In the genomic region with DNA sequence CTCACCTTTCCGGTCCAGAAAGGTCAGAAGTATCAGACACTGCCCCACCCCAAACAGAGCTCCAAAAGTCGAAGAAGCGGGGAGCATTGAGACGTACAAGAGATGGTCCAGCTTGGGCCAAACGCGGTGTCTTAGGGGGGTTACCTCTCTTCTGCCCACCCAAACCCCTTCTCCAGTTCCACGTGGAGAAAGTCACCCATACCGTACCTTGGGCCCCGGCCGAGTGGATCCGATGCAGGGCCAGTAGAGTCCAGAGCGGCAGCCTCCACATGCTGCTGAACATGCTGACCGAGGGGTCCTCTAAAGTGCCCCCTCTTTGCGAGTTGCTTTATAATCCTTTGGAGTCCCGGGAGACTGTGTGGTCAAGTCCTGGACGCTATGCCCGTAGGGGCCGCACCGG, we compare ENCODE assay signal across 10 mouse cellular contexts. TPM values are rescaled to one million over a fixed set of nuclear protein-coding genes. Genes with fewer than 3 reads are reported as not detected.
DNase-seq lines count a peak whose midpoint lies in the region; ATAC-seq and TF ChIP-seq lines count a peak whose summit lies in the region.
"Had no signal": no experiment of that assay in that cellular context is flagged by ENCODE, and none has a peak within 500 bp of the region (broad histone marks: within the 10 kb centered on the region; RNA-seq: fewer than 3 reads in every experiment).

No protein-coding gene starts in this region.

- H3K4me1 ChIP-seq in lung, embryonic 16.5 days (replicated peaks; ENCODE audit: control insufficient read depth, insufficient read depth, low read length): peaks cover 41% of the 10 kb centered on the region
- peaks cover 17% of the 10 kb centered on the region for H3K4me1 ChIP-seq in forebrain, postnatal 0 days (ENCODE audit: insufficient read depth)
- H3K4me1 ChIP-seq in limb, embryonic 14.5 days (ENCODE audit: control insufficient read depth, insufficient read depth, low read length): peaks cover 45% of the 10 kb centered on the region
- no peaks in the 10 kb centered on the region; the same call in 1 of the 2 replicates for H3K4me1 ChIP-seq in small intestine, adult 2 months (ENCODE audit: control insufficient read depth, insufficient read depth, insufficient read length, low read length)

- DNase-seq in lung, adult 18-20 months: no peak
- no peak for DNase-seq in forebrain, postnatal 0 days
- no peak for DNase-seq in limb, embryonic 14.5 days (ENCODE audit: low spot score)
- no peak for DNase-seq in right cerebral cortex, postnatal 25 days
- DNase-seq in thymus, postnatal 0 days (ENCODE audit: low spot score): no peak
- DNase-seq in adrenal gland, postnatal 25 days: no peak

- H3K9me3 ChIP-seq in lung, embryonic 16.5 days (ENCODE audit: control insufficient read depth, low read length): no peaks in the 10 kb centered on the region
- H3K9me3 ChIP-seq in forebrain, postnatal 0 days (ENCODE audit: low read length): no peaks in the 10 kb centered on the region
- no peaks in the 10 kb centered on the region for H3K9me3 ChIP-seq in limb, embryonic 14.5 days (ENCODE audit: control insufficient read depth, low read length)

- no peak for TF ChIP-seq CTCF in forebrain, postnatal 0 days (IDR thresholded peaks at IDR 0.05; ENCODE audit: low read depth)
- no peak for TF ChIP-seq CTCF in small intestine, adult 2 months (IDR thresholded peaks at IDR 0.05; ENCODE audit: extremely low read depth, insufficient read length, insufficient replicate concordance, low read depth, low read length)

- under 1% methylated on average over 19 of the region's 19 CpGs for WGBS in lung, embryonic 16.5 days
- 4% methylated on average over 19 of the region's 19 CpGs for WGBS in forebrain, postnatal 0 days
- 2% methylated on average over 17 of the region's 19 CpGs for WGBS in limb, embryonic 14.5 days
- WGBS in small intestine, adult 2 months: 5% methylated on average over 19 of the region's 19 CpGs

- TF ChIP-seq POLR2A in limb, embryonic 14.5 days (IDR thresholded peaks at IDR 0.05; ENCODE audit: borderline replicate concordance, extremely low read depth, insufficient read depth, insufficient read length): no peak
- TF ChIP-seq POLR2A in small intestine, adult 2 months (IDR thresholded peaks at IDR 0.05; ENCODE audit: low read depth, low read length): no peak

- no peak for ATAC-seq in lung, embryonic 16.5 days (ENCODE audit: low read depth)
- no peak for ATAC-seq in forebrain, postnatal 0 days
- no peak for ATAC-seq in limb, embryonic 14.5 days (ENCODE audit: low FRiP score, low read depth)

- no peaks in the 10 kb centered on the region for H3K36me3 ChIP-seq in lung, embryonic 16.5 days (ENCODE audit: control insufficient read depth, insufficient read depth, low read length)
- no peaks in the 10 kb centered on the region for H3K36me3 ChIP-seq in forebrain, postnatal 0 days (ENCODE audit: insufficient read depth)
- H3K36me3 ChIP-seq in limb, embryonic 14.5 days (ENCODE audit: control insufficient read depth, insufficient read depth, low read length): no peaks in the 10 kb centered on the region
- H3K36me3 ChIP-seq in small intestine, adult 2 months (ENCODE audit: control insufficient read depth, insufficient read depth, low read length): no peaks in the 10 kb centered on the region

- peak overlapping the region; percentile 66 for H3K4me3 ChIP-seq in lung, embryonic 16.5 days (ENCODE audit: low read length)
- peak overlapping the region; percentile 59 for H3K4me3 ChIP-seq in forebrain, postnatal 0 days (ENCODE audit: low read depth, low read length)
- H3K4me3 ChIP-seq in limb, embryonic 14.5 days (replicated peaks; ENCODE audit: low read length): peak overlapping the region; percentile 73
- peak overlapping the region; percentile 62 for H3K4me3 ChIP-seq in small intestine, adult 2 months (ENCODE audit: low read depth, low read length)

- H3K27me3 ChIP-seq in lung, embryonic 16.5 days (ENCODE audit: control insufficient read depth, insufficient read depth, low read depth, low read length): peaks cover 46% of the 10 kb centered on the region
- H3K27me3 ChIP-seq in forebrain, postnatal 0 days (ENCODE audit: insufficient read depth, low read length): no peaks in the 10 kb centered on the region
- H3K27me3 ChIP-seq in limb, embryonic 14.5 days (ENCODE audit: control insufficient read depth, insufficient read depth, low read length): peaks cover 19% of the 10 kb centered on the region; the same call in 1 of the 2 replicates
- peaks cover 32% of the 10 kb centered on the region for H3K27me3 ChIP-seq in small intestine, adult 2 months (ENCODE audit: control insufficient read depth, insufficient read depth, low read length)

- H3K27ac ChIP-seq in lung, embryonic 16.5 days (ENCODE audit: low read length): no peak overlapping the region
- no peak overlapping the region for H3K27ac ChIP-seq in forebrain, postnatal 0 days (ENCODE audit: low read depth, low read length)
- no peak overlapping the region for H3K27ac ChIP-seq in limb, embryonic 14.5 days (replicated peaks; ENCODE audit: low read depth, low read length)
- no peak overlapping the region for H3K27ac ChIP-seq in small intestine, adult 2 months (ENCODE audit: insufficient read depth, low read depth, low read length)

- peak overlapping the region; percentile 74 for H3K9ac ChIP-seq in lung, embryonic 16.5 days (ENCODE audit: low read length)
- H3K9ac ChIP-seq in forebrain, postnatal 0 days: peak overlapping the region; percentile 57
- H3K9ac ChIP-seq in limb, embryonic 14.5 days (ENCODE audit: low read depth, low read length, severe bottlenecking): peak overlapping the region; percentile 75

- peak overlapping the region; percentile 97 for H3K4me2 ChIP-seq in lung, embryonic 16.5 days (ENCODE audit: low read depth, low read length)
- H3K4me2 ChIP-seq in forebrain, postnatal 0 days (ENCODE audit: low read depth): peak overlapping the region; percentile 87
- H3K4me2 ChIP-seq in limb, embryonic 14.5 days (replicated peaks; ENCODE audit: low read depth, low read length, severe bottlenecking): peak overlapping the region; percentile 98

RNA-seq across cellular contexts. Expression of a gene that starts 1.2 kb away (rescaled TPM):
- polyA plus RNA-seq in lung, embryonic 16.5 days (2015; fragmentation: Nextera tagmentation; extraction: Ambion mirVana): 2.1 and 2.6 TPM in 2 replicates
- total RNA-seq in forebrain, postnatal 0 days (2014; rRNA removed): 14.1 and 18.5 TPM in 2 replicates
- polyA plus RNA-seq in forebrain, postnatal 0 days (2015; fragmentation: Nextera tagmentation; extraction: Ambion mirVana): 0.79 and 1.9 TPM in 2 replicates
- polyA plus RNA-seq in limb, embryonic 14.5 days (2012; rRNA removed): 11.6 and 13.3 TPM in 2 replicates
- 7.4 and 8.0 TPM in 2 replicates for polyA plus RNA-seq in limb, embryonic 14.5 days (2014; fragmentation: Nextera tagmentation; extraction: Ambion mirVana)
- polyA plus RNA-seq in small intestine, adult 2 months (2012; rRNA removed): 0.81 and 1.3 TPM in 2 replicates
- 0.49 and 0.60 TPM in 2 replicates for polyA plus RNA-seq in thymus, postnatal 0 days (2015; fragmentation: Nextera tagmentation; extraction: Ambion mirVana)
- total RNA-seq in adrenal gland, postnatal 25 days (2021): 1.5 and 4.0 TPM in 2 replicates
- total RNA-seq: hematopoietic stem cell, adult 5-6 weeks; neutrophil, adult 5-6 weeks had no signal
